Comparison of ENCODE assay signal across 8 mouse cellular contexts in the genomic region with DNA sequence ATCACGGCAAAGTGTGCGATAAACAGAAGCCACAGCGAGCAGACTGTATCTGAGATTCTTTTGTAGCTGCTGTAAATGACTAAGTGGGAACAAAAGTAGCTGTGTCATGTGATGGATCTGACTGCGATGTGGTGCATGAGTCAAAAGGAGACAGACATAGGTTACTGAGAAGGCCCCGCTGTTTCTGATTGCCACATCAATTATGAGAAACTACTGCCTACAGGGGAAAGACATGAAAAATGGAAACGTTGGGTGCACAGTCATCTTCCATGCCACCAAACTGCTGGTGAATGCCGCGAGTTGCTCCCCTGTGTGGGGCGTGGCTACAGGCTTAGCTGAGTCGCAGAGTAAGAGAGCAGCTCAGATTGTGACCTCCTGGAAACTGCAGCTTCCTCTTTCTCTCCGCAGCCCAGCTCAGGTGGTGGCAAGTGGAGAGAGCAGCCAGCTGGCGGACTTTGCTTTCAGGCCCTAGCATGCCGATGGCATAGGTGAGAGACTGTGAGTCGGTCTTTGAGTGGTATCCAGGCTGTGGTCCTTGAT.
A peak's percentile ranks its signal among the peaks of the same experiment; 100 is the strongest.
DNase-seq lines count a peak whose midpoint lies in the region; ATAC-seq and TF ChIP-seq lines count a peak whose summit lies in the region.

No protein-coding gene starts in this region.

- H3K27me3 ChIP-seq in hindbrain, postnatal 0 days (ENCODE audit: insufficient read depth, low read length): no peaks in the 10 kb centered on the region

- peak; percentile 79 for ATAC-seq in hindbrain, postnatal 0 days

- H3K79me2 ChIP-seq in macrophage (ENCODE audit: inconsistent target): no peaks in the 10 kb centered on the region

- intact Hi-C loops in left cerebral cortex, postnatal 4 days (cut with DNase I): no loop called here
- intact Hi-C loops in left cerebral cortex, postnatal 36 days (cut with DNase I): no loop called here

- peak; percentile 47 for DNase-seq in left cerebral cortex, postnatal 4 days
- no peak for DNase-seq in left cerebral cortex, postnatal 36 days (ENCODE audit: low spot score in 2 of 2)
- DNase-seq in adrenal gland, postnatal 36 days: peak; percentile 51 to 52
- DNase-seq in fibroblast of lung, adult 2 months (ENCODE audit: low read depth): peak; percentile 91
- DNase-seq in hindbrain, postnatal 0 days (ENCODE audit: low spot score): peak; percentile 71
- peak; percentile 23 to 65 for DNase-seq in spleen, postnatal 4 days (ENCODE audit: low spot score in 2 of 2)
- DNase-seq in layer of hippocampus, adult 11-12 months (ENCODE audit: low spot score): no peak

- H3K4me3 ChIP-seq in hindbrain, postnatal 0 days (ENCODE audit: low read length): peak overlapping the region; percentile 15
- peak overlapping the region; percentile 25; the same call in 1 of the 2 replicates for H3K4me3 ChIP-seq in macrophage (ENCODE audit: inconsistent target)

- no peaks in the 10 kb centered on the region for H3K36me3 ChIP-seq in hindbrain, postnatal 0 days (ENCODE audit: insufficient read depth, low read length)
- no peaks in the 10 kb centered on the region for H3K36me3 ChIP-seq in macrophage (ENCODE audit: inconsistent target)

- peak overlapping the region; percentile 68; the same call in 1 of the 2 replicates for H3K27ac ChIP-seq in hindbrain, postnatal 0 days
- peak overlapping the region; percentile 73 for H3K27ac ChIP-seq in macrophage

- WGBS in hindbrain, postnatal 0 days: 6% methylated on average over 14 of the region's 14 CpGs
- WGBS in macrophage (ENCODE audit: missing documents): under 1% methylated on average over 14 of the region's 14 CpGs

- peaks cover 13% of the 10 kb centered on the region; the same call in 1 of the 2 replicates for H3K4me1 ChIP-seq in hindbrain, postnatal 0 days (ENCODE audit: insufficient read depth, low read length)

- TF ChIP-seq CTCF in hindbrain, postnatal 0 days (IDR thresholded peaks at IDR 0.05; ENCODE audit: low read depth): no peak

- H3K4me2 ChIP-seq in hindbrain, postnatal 0 days (ENCODE audit: low read depth, low read length): peak overlapping the region; percentile 51

- H3K9ac ChIP-seq in hindbrain, postnatal 0 days (replicated peaks; ENCODE audit: low read length): 0 out of 2 replicates have a peak overlapping the region, but pooled peaks have one; percentile 28

- H3K9me3 ChIP-seq in hindbrain, postnatal 0 days (ENCODE audit: low read length): no peaks in the 10 kb centered on the region

Comparison
In these comparisons a context has a peak if more than half of its experiments do, and no peak if none do; other contexts are left out.
1. DNase-seq: peak in left cerebral cortex, postnatal 4 days (single experiment), adrenal gland, postnatal 36 days (2 of 2), fibroblast of lung, adult 2 months (single experiment), hindbrain, postnatal 0 days (single experiment) and spleen, postnatal 4 days (2 of 2); none in left cerebral cortex, postnatal 36 days (0 of 2) and layer of hippocampus, adult 11-12 months (single experiment).